Mouse (Mus musculus) E14TG2a.4 (cell line): Measurements from ENCODE around the gene Hrasls5.
A peak's percentile ranks its signal among the peaks of the same experiment; 100 is the strongest.

Experiments used
- H3K27me3 ChIP-seq: 2 replicates; pipeline ENCODE4 v1.6.1; 2014; ENCODE audit warnings: low read length, control low read depth; ENCODE audit not compliant: insufficient read depth
- H3K36me3 ChIP-seq: 2 replicates; pipeline ENCODE4 v1.6.1; 2014; ENCODE audit warnings: low read length, control low read depth; ENCODE audit not compliant: insufficient read depth
- H3K4me1 ChIP-seq: replicated peaks from 2 replicates; pipeline ENCODE4 v1.6.1; 2014; ENCODE audit warnings: low read depth, low read length, control low read depth
- H3K4me3 ChIP-seq: replicated peaks from 2 replicates; pipeline ENCODE4 v1.5.1; 2014; ENCODE audit warnings: mild to moderate bottlenecking, low read length
- H3K9me3 ChIP-seq: 2 replicates; pipeline ENCODE4 v1.6.1; 2014; ENCODE audit warnings: low read length, control low read depth
- CTCF ChIP-seq: conservative IDR thresholded peaks from 2 replicates; pipeline ENCODE4 v1.5.1; 2014; ENCODE audit warnings: low read length
- NANOG ChIP-seq: IDR thresholded peaks from 2 replicates; pipeline ENCODE4 v1.6.1; 2014; ENCODE audit warnings: borderline replicate concordance, low read length, mixed read lengths
- POU5F1 ChIP-seq: IDR thresholded peaks from 2 replicates; pipeline ENCODE4 v1.6.1; 2014; ENCODE audit warnings: low read length, borderline replicate concordance

The Hrasls5 gene

DNA sequence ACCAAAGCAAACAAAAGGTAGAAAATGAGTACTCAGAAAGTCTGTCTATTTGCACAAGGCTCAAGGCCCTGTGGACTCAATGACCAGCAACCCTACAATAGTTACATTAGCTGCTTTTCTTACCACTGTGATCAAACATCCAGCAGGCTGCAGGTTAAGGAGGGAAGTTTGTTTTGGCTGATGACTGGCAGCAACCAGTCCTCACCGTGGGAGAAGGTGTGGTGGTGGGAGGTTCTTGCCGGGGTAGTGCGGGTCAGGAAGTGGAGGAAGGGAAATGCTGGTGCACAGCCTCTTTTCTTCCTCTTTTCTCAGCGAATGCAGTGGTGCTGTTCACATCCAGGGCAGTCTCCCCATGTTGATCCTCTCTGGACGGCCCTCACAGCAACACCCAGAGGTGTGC is 31.3 kb upstream of the Hrasls5 start:
- H3K4me1 ChIP-seq = peaks cover 71% of the 10 kb centered on the region
- 0 out of 2 replicates have a peak overlapping the region, but pooled peaks have one; percentile 0 for H3K4me3 ChIP-seq
- peaks cover 20% of the 10 kb centered on the region for H3K36me3 ChIP-seq
- H3K9me3 ChIP-seq = no peaks in the 10 kb centered on the region
- no peaks in the 10 kb centered on the region for H3K27me3 ChIP-seq
- TF ChIP-seq NANOG (no peak), POU5F1 (no peak), CTCF (no peak)

DNA sequence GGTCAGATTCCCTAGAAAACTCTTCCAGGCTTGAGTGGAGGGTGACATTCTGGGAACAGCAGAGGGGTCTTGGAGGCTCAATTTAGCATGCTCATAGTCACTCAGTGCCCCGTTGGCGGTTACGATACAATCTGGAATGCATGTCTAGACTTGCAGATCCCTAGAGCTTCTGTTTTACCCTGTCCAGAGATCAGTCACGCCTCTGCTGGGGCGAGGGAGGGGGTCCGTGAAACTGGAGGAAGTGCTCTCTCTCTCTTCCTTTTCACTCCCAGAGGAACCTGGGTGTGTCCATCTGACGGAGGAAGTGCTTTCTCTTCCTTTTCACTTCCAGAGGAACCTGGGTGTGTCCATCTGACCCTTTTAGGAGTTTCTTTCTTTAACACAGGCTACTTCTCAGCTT is 29.2 kb upstream of the Hrasls5 start:
- Histone ChIP-seq H3K36me3 (peaks cover 25% of the 10 kb centered on the region), H3K27me3 (no peaks in the 10 kb centered on the region), H3K9me3 (peaks cover 3% of the 10 kb centered on the region), H3K4me1 (peaks cover 80% of the 10 kb centered on the region), H3K4me3 (peak overlapping the region; percentile 68)
- TF ChIP-seq CTCF = no peak
- TF ChIP-seq POU5F1 = no peak
- no peak for TF ChIP-seq NANOG

DNA sequence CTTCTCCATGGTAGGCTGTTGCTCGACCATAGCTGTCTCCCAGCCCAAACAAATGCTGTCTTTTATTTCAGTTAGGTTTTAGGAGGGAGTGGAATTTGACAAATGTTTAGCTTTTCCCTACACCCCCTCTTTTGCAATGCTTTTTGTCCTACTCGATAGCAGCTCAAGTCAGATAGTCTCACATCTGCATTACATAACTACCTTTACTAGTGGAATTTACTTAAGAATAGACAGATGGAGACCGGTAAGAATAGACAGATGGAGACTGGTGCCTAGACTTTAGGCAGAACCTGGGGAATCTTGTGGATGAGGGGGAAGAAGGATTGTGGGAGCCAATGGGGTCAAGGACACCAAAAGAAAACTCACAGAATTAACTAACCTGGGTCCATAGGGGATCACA is 28.7 kb upstream of the Hrasls5 start:
- Histone ChIP-seq H3K4me1 (peaks cover 79% of the 10 kb centered on the region), H3K9me3 (peaks cover 7% of the 10 kb centered on the region), H3K36me3 (peaks cover 27% of the 10 kb centered on the region), H3K4me3 (peak overlapping the region; percentile 68), H3K27me3 (no peaks in the 10 kb centered on the region)
- no peak for TF ChIP-seq CTCF
- TF ChIP-seq NANOG = peak; percentile 91
- no peak; the same call in 1 of the 2 replicates for TF ChIP-seq POU5F1

DNA sequence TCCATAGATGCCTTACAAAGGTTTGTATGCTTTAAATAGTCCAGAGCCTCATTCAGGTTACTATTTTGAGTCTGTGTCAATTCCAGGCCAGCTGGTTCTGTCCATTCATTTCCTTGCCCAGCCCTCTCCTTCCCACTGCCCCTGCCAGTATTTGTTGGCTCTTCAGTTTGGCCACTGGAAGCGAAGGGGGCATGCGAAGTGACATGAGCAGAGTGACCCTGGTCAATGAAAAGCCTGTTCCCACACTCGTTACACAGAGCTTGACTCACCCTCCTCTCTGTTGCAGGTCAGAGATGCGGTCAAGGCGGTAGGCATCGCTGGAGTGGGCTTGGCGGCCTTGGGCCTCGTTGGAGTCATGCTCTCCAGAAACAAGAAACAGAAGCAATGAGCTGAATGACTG is 27.1 kb upstream of the Hrasls5 start:
- Histone ChIP-seq H3K9me3 (peaks cover 7% of the 10 kb centered on the region), H3K27me3 (no peaks in the 10 kb centered on the region), H3K4me1 (peaks cover 63% of the 10 kb centered on the region), H3K36me3 (peaks cover 16% of the 10 kb centered on the region), H3K4me3 (no peak overlapping the region)
- TF ChIP-seq POU5F1 = no peak
- TF ChIP-seq CTCF = no peak
- no peak for TF ChIP-seq NANOG

DNA sequence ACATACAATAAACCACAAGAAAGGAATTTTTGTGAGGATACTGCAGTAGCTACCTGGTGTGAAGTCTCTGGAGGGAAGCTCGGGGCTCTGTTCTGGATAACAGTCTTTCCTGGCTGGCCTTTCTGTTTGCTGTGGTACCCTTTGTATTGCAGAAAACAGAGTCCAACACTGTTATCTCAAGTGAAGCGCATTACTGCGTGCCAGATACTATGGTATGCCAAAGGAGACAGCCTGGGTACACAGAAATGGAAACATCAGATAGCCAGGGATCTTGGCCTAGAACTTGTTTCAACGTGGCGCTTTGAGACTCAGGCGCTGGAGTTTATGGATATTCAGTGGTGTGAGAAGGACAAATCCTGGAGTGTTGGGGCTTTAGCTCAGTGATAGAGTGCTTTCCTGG is 26.6 kb upstream of the Hrasls5 start:
- H3K36me3 ChIP-seq = peaks cover 12% of the 10 kb centered on the region
- H3K27me3 ChIP-seq = no peaks in the 10 kb centered on the region
- peaks cover 58% of the 10 kb centered on the region for H3K4me1 ChIP-seq
- no peak for TF ChIP-seq NANOG
- TF ChIP-seq CTCF = no peak
- TF ChIP-seq POU5F1 = no peak
- H3K9me3 ChIP-seq = peaks cover 7% of the 10 kb centered on the region
- no peak overlapping the region for H3K4me3 ChIP-seq

DNA sequence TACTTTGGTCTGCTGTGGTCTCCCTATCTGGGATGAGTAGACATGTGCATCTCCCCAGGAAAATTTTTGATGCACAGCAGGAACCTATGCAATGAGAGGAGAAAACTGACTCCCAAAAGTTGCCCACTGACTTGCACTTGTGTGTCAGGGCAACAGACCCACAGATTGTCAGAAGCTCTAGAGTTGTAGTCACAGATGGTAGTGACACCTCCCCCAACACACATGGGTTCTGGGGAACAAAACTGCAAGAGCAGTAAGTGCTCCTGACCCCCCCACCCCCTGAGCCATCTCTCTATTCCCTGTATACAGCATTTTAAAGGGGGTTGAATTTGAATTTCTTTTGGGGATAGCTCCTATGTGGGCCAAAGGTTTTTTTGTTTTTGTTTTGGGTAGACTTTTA is 21.5 kb upstream of the Hrasls5 start:
- Histone ChIP-seq H3K27me3 (no peaks in the 10 kb centered on the region), H3K4me1 (peaks cover 12% of the 10 kb centered on the region), H3K9me3 (peaks cover 7% of the 10 kb centered on the region), H3K4me3 (no peak overlapping the region), H3K36me3 (peaks cover 10% of the 10 kb centered on the region)
- no peak for TF ChIP-seq POU5F1
- no peak for TF ChIP-seq NANOG
- TF ChIP-seq CTCF = no peak

DNA sequence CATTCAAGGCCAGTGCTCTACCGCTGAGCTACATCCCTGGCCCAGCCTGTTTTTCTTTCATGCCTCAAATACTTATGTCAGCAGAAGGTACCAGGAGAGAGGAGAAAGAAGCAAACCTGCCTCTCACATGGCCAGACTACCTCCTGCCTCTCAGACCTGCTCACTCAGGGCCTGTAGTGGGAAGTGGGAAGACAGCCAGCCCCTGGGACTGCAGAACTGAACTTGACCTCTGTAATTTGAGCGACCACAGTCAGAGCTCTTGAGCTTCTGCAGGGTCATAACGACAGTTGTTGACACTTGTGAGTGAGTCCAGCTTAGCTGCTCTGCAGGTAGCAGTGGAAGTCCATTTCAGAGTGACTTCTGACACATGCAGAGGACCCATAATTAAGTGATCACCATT is 20.3 kb upstream of the Hrasls5 start:
- Histone ChIP-seq H3K4me3 (no peak overlapping the region), H3K4me1 (peaks cover 4% of the 10 kb centered on the region), H3K9me3 (peaks cover 7% of the 10 kb centered on the region), H3K27me3 (no peaks in the 10 kb centered on the region), H3K36me3 (peaks cover 4% of the 10 kb centered on the region; the same call in 1 of the 2 replicates)
- no peak for TF ChIP-seq CTCF
- no peak for TF ChIP-seq POU5F1
- no peak for TF ChIP-seq NANOG

DNA sequence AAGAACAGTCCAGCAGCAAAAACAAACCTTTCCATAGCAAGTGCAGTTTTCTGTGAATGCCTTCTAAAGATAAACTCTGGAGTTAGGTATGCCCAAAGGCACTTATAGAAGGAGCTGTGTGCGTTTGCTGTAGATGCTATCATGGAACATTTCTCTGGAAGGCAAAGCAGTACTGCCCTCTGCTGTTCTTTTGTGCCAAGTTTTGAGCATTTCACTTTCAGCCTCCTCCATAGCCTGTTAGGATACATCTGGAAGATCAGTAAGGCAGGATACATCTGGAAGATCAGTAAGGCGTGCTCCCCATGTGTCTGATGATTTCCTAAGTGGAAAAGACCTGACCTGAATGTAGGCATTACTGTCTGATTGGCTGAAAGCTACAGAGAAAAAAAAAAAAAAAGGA is 16.8 kb upstream of the Hrasls5 start:
- H3K4me1 ChIP-seq = peaks cover 11% of the 10 kb centered on the region
- no peaks in the 10 kb centered on the region for H3K36me3 ChIP-seq
- no peaks in the 10 kb centered on the region for H3K9me3 ChIP-seq
- TF ChIP-seq CTCF = peak; percentile 52
- no peak for TF ChIP-seq POU5F1
- no peak for TF ChIP-seq NANOG
- no peak overlapping the region for H3K4me3 ChIP-seq
- no peaks in the 10 kb centered on the region for H3K27me3 ChIP-seq

DNA sequence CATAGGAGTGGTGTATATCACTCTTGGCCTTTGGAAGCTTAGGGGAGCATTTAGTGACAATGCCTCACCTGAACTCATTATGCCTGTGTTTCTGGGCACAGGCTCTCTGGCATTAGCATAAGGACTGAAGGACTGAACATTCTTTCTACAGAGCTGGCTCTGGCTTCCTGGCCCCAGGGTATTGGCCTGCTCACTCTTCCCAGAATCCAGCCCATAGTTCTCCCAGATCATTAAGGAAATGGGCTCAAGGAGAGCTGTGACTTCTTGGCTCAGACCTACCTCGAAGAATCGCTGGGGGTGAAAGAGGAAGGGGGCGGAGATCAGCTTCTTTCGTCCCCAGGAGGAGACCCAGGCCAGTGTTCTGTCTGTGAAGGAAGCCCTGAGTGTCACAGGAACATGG is 13.9 kb upstream of the Hrasls5 start:
- TF ChIP-seq POU5F1 = no peak
- no peak for TF ChIP-seq CTCF
- TF ChIP-seq NANOG = no peak
- Histone ChIP-seq H3K27me3 (no peaks in the 10 kb centered on the region), H3K36me3 (no peaks in the 10 kb centered on the region), H3K4me1 (peaks cover 11% of the 10 kb centered on the region), H3K4me3 (no peak overlapping the region), H3K9me3 (no peaks in the 10 kb centered on the region)
